Mouse (Mus musculus) E14TG2a.4 (cell line): ENCODE measurements around the gene Heatr9.

Experiments used
- CTCF ChIP-seq: conservative IDR thresholded peaks from 2 replicates; pipeline ENCODE4 v1.5.1; 2014; ENCODE audit warnings: low read length
- POU5F1 ChIP-seq: IDR thresholded peaks from 2 replicates; pipeline ENCODE4 v1.6.1; 2014; ENCODE audit warnings: low read length, borderline replicate concordance

DNA sequence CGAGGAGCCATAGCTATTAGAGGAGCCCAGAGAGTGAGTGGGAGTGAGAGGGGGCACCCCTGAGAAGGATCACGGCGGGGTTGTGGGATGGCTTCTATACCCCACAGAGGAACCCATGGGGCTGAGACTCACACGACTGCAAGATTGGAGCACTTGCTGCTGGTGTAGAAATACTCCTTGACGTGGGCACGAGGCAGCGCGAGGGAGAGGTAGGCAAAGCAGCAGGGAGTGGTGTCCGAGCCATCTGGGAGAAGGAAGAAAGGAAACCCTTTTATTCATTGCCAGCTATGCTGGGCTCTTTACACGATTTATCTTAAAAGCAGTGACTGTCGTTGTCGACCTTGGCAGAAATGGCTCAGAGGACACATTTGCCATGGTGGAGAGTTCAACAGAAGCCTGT lies 7.0 kb upstream of the Heatr9 start:
- TF ChIP-seq CTCF: no peak
- no peak for TF ChIP-seq POU5F1
